Mouse (Mus musculus) kidney, postnatal 25 days (tissue): Measurements from ENCODE around the gene Slc35e3.
"Not testable (repeated sequence)": the region's sequence is repeated elsewhere in the genome, so short reads cannot be mapped to it uniquely, and the experiment has no call there.

Source experiments
- DNase-seq, 2 experiments: peaks; one replicate each; pipeline ENCODE4 v3.0.0; 2021; ENCODE audit warnings: mixed read lengths in 2 of 2

Slc35e3 gene

GRCm38 (mm10) chr10:117710604-117711141, 35.5 kb downstream of the Slc35e3 start, which contains the start of gene Mdm2:
TSS of gene Mdm2 (minus strand) at chr10:117710758.
- peak; percentile 98 for DNase-seq

- DNase-seq = peak; percentile 78 to 93
These were observed 36.1 kb downstream of the Slc35e3 start for GRCm38 (mm10) chr10:117709930-117710603.

GRCm38 (mm10) chr10:117709326-117709830, 36.8 kb downstream of the Slc35e3 start:
- DNase-seq = no peak

GRCm38 (mm10) chr10:117708856-117709255, 37.3 kb downstream of the Slc35e3 start:
- no peak for DNase-seq

- no peak for DNase-seq
These were observed 37.8 kb downstream of the Slc35e3 start for GRCm38 (mm10) chr10:117708376-117708775.

GRCm38 (mm10) chr10:117707114-117707838, 38.9 kb downstream of the Slc35e3 start:
- no peak for DNase-seq

GRCm38 (mm10) chr10:117706440-117706839, 39.7 kb downstream of the Slc35e3 start:
- DNase-seq = no peak

- no peak for DNase-seq
These were observed 40.4 kb downstream of the Slc35e3 start for GRCm38 (mm10) chr10:117705806-117706205.

GRCm38 (mm10) chr10:117704964-117705335, 41.2 kb downstream of the Slc35e3 start:
- no peak for DNase-seq

- DNase-seq = not testable (repeated sequence)
These were observed 41.7 kb downstream of the Slc35e3 start for GRCm38 (mm10) chr10:117704314-117704963.

- DNase-seq = no peak
These were observed 42.7 kb downstream of the Slc35e3 start for GRCm38 (mm10) chr10:117703506-117703905.

- DNase-seq = no peak
These were observed 43.9 kb downstream of the Slc35e3 start for GRCm38 (mm10) chr10:117702024-117702833.

GRCm38 (mm10) chr10:117701034-117701829, 44.9 kb downstream of the Slc35e3 start:
- no peak for DNase-seq

GRCm38 (mm10) chr10:117700450-117700849, 45.7 kb downstream of the Slc35e3 start:
- no peak for DNase-seq

- DNase-seq = no peak
These were observed 46.3 kb downstream of the Slc35e3 start for GRCm38 (mm10) chr10:117699914-117700313.

- no peak for DNase-seq
These were observed 47.6 kb downstream of the Slc35e3 start for GRCm38 (mm10) chr10:117698313-117699138.

GRCm38 (mm10) chr10:117697561-117698115, 48.5 kb downstream of the Slc35e3 start:
- no peak for DNase-seq

- no peak for DNase-seq
These were observed 49.2 kb downstream of the Slc35e3 start for GRCm38 (mm10) chr10:117696827-117697560.
